Mouse (Mus musculus) kidney, embryonic 16.5 days (tissue): ENCODE data around the gene Gm20449. TPM values are rescaled to one million over a fixed set of nuclear protein-coding genes. Genes with fewer than 3 reads are reported as not detected.
"Not testable (repeated sequence)": the region's sequence is repeated elsewhere in the genome, so short reads cannot be mapped to it uniquely, and the experiment has no call there.

ENCODE experiments used
- ATAC-seq: fragments of 200-750 bp; cut with Nextera tagmentation; 2 replicates; pipeline ENCODE4 v1.8.0; 2017; ENCODE audit warnings: moderate TSS enrichment; ENCODE audit not compliant: low FRiP score, low TSS enrichment
- H3K27ac ChIP-seq: fragments of 300-500 bp; sonication (generic); 2 replicates; pipeline ENCODE4 v1.5.1; 2014; ENCODE audit warnings: low read length
- H3K27me3 ChIP-seq: fragments of 300-500 bp; sonication (generic); 2 replicates; pipeline ENCODE4 v1.6.1; 2014; ENCODE audit warnings: low read length, control low read depth, mixed read lengths; ENCODE audit not compliant: insufficient read depth
- H3K36me3 ChIP-seq: fragments of 300-500 bp; sonication (generic); 2 replicates; pipeline ENCODE4 v1.6.1; 2014; ENCODE audit warnings: low read length, control low read depth, mixed read lengths; ENCODE audit not compliant: insufficient read depth
- H3K4me1 ChIP-seq: fragments of 300-500 bp; sonication (generic); 2 replicates; pipeline ENCODE4 v1.6.1; 2014; ENCODE audit warnings: low read length, control low read depth, mixed read lengths; ENCODE audit not compliant: insufficient read depth
- H3K4me2 ChIP-seq: fragments of 300-500 bp; sonication (generic); replicated peaks from 2 replicates; pipeline ENCODE4 v1.6.1; 2014; ENCODE audit warnings: low read depth, low read length
- H3K4me3 ChIP-seq: fragments of 300-500 bp; sonication (generic); 2 replicates; pipeline ENCODE4 v1.5.1; 2014; ENCODE audit warnings: mild to moderate bottlenecking, low read length
- H3K9ac ChIP-seq: fragments of 300-500 bp; sonication (generic); replicated peaks from 2 replicates; pipeline ENCODE4 v1.6.1; 2014; ENCODE audit warnings: low read length
- H3K9me3 ChIP-seq: fragments of 300-500 bp; sonication (generic); 2 replicates; pipeline ENCODE4 v1.6.1; 2016; ENCODE audit warnings: low read length, control low read depth
- WGBS: fragments of 180-500 bp; shearing (Covaris S2); extraction: QIAGEN DNeasy Blood & Tissue Kit; methylation state at CpG from one replicate; pipeline ENCODE4 v1.1.7; 2014; 5-methylcytosine and 5-hydroxymethylcytosine counted together
- polyA plus RNA-seq: library from polyadenylated mRNA; unstranded; fragments of >200 nt; fragmentation: Nextera tagmentation; extraction: Ambion mirVana; gene quantifications from 2 replicates; pipeline ENCODE4 v1.2.1, GENCODE M21; 2015

Gene Gm20449
- 0.05 and 0.09 TPM in 2 replicates for polyA plus RNA-seq

DNA sequence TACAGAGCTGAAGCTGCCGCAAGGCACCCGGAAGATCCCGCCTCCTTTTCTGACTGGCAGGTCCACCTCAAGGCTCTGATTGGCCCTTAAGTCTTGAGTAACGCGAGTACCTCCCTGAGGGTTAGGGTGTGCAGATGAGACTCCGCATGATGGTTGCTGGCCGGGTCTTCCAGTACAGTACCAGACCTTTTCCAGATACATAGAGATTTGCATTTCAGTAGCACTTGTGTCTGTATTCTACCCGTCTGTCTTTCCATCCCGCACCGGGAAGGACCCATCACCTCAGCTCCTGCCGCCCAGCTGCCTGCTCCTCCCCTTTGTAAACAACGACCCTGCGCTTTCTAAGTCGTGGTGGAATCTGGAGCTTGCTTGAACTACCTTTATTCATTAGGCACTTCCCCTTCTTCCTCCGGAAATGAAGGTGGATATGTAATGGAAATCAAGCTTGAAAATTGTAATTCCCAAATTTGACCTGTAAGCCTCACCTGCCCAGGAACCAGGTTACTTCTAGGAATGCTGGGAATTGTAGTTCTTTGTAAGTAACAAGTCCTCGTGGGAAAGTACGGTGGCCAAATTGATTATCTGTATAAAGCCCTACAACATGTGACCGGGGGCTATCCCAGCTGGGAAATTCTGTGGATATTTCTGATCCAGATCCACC lies at the start of gene Gm20449, which contains the start of gene AW146154:
Gene Gm20449 (minus strand): TSS at position 29 of the 661 bp plus-strand sequence.
Gene AW146154 (minus strand): TSS at position 502 of the 661 bp plus-strand sequence.
- Histone ChIP-seq H3K27me3 (no peaks in the 10 kb centered on the region), H3K36me3 (peaks cover 11% of the 10 kb centered on the region), H3K4me2 (peak within 1 kb of the TSS; percentile 71), H3K27ac (peak within 1 kb of the TSS; percentile 67; the same call in 1 of the 2 replicates), H3K4me3 (peak within 1 kb of the TSS; percentile 65), H3K9me3 (peaks cover 12% of the 10 kb centered on the region), H3K4me1 (no peaks in the 10 kb centered on the region; the same call in 1 of the 2 replicates), H3K9ac (peak within 1 kb of the TSS; percentile 68)
- under 1% methylated on average over 18 of the region's 18 CpGs for WGBS
- ATAC-seq: peak; percentile 99

DNA sequence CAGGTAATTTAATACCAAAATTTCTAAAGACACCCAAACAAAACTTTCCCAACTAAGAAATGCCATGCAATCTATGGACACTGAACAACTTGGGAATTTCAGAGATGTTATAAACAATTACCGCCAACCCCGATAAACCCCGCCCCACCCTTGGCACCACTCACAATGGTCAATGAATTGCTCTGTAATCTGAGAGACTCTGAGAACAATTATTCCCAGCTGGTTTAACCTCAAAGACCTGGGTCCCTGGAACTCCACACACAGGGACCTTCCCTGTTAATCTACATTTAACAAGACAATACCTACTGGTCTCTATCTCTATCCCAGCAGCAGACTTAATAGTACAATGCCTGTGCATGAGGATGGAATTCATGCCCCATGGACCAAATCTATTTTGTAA lies 13.5 kb upstream of the Gm20449 start:
- Histone ChIP-seq H3K4me1 (no peaks in the 10 kb centered on the region), H3K4me3 (no peak overlapping the region), H3K27ac (no peak overlapping the region), H3K9ac (no peak overlapping the region), H3K4me2 (no peak overlapping the region), H3K9me3 (0 out of 2 replicates have a peak, but pooled peaks cover 3% of the 10 kb centered on the region), H3K27me3 (no peaks in the 10 kb centered on the region), H3K36me3 (no peaks in the 10 kb centered on the region)
- no peak for ATAC-seq
- WGBS: 86% methylated on average over 3 of the region's 3 CpGs

DNA sequence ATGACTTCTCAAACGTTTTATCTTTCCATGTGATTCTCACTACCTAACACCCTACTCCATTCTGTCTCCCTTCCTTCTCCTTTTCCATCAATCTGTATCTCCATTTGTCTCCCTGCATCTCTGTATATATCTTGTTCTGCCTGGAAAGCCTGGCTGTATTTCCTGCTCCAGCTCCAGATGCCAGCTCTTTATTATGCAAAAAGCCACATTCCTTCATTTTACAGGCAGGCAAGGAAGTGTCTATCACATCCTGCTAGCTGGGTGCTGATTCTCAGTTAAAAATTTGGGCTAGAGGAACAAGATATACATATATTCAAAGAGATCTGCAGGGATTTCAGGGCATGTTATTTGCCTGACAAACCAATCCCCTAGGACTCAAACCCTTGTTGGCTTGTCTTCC lies 13.0 kb upstream of the Gm20449 start:
- Histone ChIP-seq H3K27me3 (no peaks in the 10 kb centered on the region), H3K4me2 (no peak overlapping the region), H3K4me3 (no peak overlapping the region), H3K27ac (no peak overlapping the region), H3K36me3 (no peaks in the 10 kb centered on the region), H3K9me3 (0 out of 2 replicates have a peak, but pooled peaks cover 3% of the 10 kb centered on the region), H3K9ac (no peak overlapping the region), H3K4me1 (no peaks in the 10 kb centered on the region)
- no peak for ATAC-seq
- 20% methylated on average over 1 of the region's 1 CpGs for WGBS

DNA sequence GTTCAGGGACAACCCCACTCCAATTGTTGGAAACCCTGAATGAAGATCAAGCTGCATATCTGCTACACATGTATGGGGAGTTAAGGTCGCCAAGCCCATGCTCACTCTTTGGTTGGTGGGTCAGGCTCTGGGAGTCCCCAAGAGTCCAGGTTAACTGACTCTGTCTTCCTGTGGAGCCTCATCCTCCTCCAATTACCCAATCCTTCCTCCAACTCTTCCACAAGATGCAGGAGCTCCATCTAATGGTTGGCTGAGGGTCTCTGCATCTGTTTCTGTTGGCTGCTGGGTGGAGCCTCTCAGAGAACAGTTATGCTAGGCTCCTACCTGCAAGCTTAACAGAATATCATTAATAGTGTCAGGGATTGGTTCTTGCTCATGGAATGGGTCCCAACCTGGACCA lies 3.2 kb upstream of the Gm20449 start:
- H3K9ac ChIP-seq: no peak overlapping the region
- ATAC-seq: no peak
- H3K4me2 ChIP-seq: no peak overlapping the region
- WGBS: 41% methylated on average over 1 of the region's 1 CpGs
- no peak overlapping the region for H3K27ac ChIP-seq
- no peaks in the 10 kb centered on the region for H3K9me3 ChIP-seq
- H3K36me3 ChIP-seq: no peaks in the 10 kb centered on the region
- H3K27me3 ChIP-seq: no peaks in the 10 kb centered on the region
- no peak overlapping the region for H3K4me3 ChIP-seq
- H3K4me1 ChIP-seq: no peaks in the 10 kb centered on the region; the same call in 1 of the 2 replicates

DNA sequence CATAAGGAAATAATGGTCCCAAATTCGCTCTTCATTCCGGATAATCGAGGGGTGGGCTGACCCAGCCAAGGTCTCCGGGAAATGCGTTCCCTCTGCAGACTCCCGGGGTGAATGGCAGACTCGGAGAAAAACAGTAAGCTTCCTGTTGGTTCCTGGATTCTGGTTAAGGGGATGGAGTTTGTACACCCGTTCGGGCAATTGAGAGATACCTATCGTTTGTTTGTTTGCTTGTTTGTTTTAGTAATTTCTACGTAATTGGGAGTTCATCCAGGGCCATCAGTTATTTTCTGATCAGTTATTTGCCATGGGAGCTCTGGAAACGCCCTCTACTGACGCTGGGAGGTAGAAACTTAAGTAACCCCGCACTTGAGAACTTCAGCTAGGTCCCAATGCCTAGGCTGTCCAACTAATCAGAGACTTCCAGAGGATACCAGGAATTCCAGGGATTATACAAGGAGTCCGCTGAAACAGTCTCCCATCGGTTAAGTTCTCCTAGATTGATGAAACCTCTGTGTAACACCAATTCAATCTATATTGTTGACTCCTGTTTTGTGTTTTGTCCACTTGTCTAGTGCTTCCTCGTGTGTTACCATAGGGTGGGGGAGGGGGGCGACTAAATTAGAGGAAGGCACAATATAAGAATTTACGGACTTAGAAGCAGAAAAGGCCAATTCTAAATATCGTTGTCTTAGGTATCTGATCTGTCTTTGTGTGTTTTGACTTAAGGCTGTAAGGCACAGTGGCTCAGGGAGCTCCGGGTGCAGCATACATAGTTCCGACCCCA lies 1.1 kb upstream of the Gm20449 start:
- peak; percentile 21; the same call in 1 of the 2 replicates for ATAC-seq
- Histone ChIP-seq H3K4me2 (peak overlapping the region; percentile 71), H3K4me3 (peak overlapping the region; percentile 65), H3K36me3 (0 out of 2 replicates have a peak, but pooled peaks cover 3% of the 10 kb centered on the region), H3K9me3 (0 out of 2 replicates have a peak, but pooled peaks cover 5% of the 10 kb centered on the region), H3K27me3 (no peaks in the 10 kb centered on the region), H3K4me1 (no peaks in the 10 kb centered on the region; the same call in 1 of the 2 replicates), H3K27ac (no peak overlapping the region), H3K9ac (peak overlapping the region; percentile 68)
- WGBS: 19% methylated on average over 22 of the region's 22 CpGs

DNA sequence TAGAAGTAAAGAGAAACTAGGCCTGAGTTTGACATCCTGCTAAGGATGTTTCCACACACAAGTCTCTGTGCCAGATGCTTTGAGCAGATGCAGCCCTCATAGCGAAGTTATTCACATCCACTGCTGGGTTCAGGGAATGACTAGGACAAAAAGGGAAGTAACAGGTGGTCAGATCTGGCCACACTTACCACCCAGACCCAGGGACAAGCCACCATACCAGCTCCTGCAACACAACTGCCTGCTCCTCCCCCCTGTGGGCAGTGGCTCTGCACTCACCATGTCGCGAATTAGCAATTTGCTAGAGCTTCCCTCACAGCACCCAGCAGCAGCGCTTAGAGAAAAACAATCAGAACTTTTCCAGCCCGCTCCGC lies 214 bp downstream of the Gm20449 start:
- Histone ChIP-seq H3K36me3 (peaks cover 12% of the 10 kb centered on the region), H3K4me2 (peak overlapping the region; percentile 71), H3K4me3 (peak overlapping the region; percentile 65), H3K9ac (peak overlapping the region; percentile 68), H3K9me3 (peaks cover 16% of the 10 kb centered on the region), H3K27ac (peak overlapping the region; percentile 67; the same call in 1 of the 2 replicates)
- 0% methylated on average over 6 of the region's 6 CpGs for WGBS
- ATAC-seq, H3K4me1 ChIP-seq, H3K27me3 ChIP-seq: not testable (repeated sequence)

DNA sequence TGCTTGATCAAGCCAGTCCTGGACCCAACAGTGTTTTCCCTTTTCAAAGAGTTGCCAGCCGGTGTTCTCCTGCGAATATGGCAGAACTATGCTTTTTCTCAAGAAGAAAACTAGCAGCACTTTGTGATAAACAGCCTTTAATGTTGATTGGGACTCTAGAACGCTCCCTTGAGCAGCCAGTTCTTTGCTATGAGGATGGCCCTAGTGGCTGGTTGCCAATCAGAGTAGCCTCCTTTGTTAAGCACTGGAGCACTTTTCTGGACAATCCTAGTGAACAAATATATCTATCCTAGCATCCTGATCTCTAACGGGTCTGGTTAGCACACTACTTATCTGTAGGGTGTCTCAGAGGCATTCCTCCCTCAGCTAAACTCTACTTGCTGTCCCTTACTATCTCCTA lies 753 bp downstream of the Gm20449 start:
- Histone ChIP-seq H3K36me3 (peaks cover 12% of the 10 kb centered on the region), H3K9ac (0 out of 2 replicates have a peak overlapping the region, but pooled peaks have one; percentile 68), H3K4me3 (peak overlapping the region; percentile 65), H3K9me3 (peaks cover 16% of the 10 kb centered on the region), H3K4me2 (peak overlapping the region; percentile 71)
- ATAC-seq, H3K27me3 ChIP-seq, H3K27ac ChIP-seq, H3K4me1 ChIP-seq: not testable (repeated sequence)
- WGBS: 64% methylated on average over 2 of the region's 4 CpGs

DNA sequence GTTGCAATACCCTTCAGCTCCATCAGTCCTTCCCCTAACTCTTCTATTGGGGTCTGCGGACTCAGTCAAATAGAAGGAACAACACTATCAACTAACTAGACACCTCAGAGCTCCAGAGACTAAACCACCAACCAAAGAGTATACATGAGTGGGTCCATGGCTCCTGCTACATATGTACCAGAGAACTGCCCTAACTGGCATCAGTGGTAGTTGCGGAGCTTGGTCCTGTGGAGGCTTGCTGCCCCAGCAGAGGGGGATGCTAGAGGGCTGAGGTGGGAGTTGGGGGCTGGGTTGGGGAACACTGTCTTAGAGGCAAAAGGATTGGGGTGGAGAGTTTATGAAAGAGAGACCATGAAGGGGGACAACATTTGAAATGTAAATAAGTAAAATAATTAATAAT lies 1.3 kb downstream of the Gm20449 start:
- no peak overlapping the region for H3K9ac ChIP-seq
- no peak for ATAC-seq
- H3K27me3 ChIP-seq: no peaks in the 10 kb centered on the region
- H3K4me2 ChIP-seq: no peak overlapping the region
- no peaks in the 10 kb centered on the region; the same call in 1 of the 2 replicates for H3K4me1 ChIP-seq
- H3K27ac ChIP-seq: no peak overlapping the region
- peaks cover 18% of the 10 kb centered on the region for H3K9me3 ChIP-seq
- WGBS: 95% methylated on average over 2 of the region's 2 CpGs
- H3K4me3 ChIP-seq: no peak overlapping the region
- H3K36me3 ChIP-seq: peaks cover 12% of the 10 kb centered on the region

DNA sequence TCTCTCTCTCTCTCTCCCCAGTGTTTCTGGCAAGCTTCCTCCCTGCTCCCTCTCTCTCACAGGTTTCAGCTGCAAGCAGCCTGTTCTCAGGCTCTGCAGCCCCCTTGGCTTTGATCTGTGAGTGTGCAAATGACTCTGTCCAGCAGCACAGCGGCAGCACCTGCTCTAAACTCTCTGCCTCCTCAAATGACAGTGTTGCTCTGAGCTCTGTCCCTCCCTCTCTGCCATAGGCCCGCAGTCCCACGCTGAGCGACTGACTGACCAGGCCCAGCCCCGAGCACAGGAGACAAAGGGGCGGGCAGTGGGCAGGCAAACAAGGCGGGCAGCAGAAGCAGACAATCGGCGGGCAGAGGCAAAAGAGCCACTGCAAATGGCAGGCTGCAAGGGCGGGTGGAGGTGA lies 47.4 kb downstream of the Gm20449 start:
- 4% methylated on average over 10 of the region's 10 CpGs for WGBS
- peak; percentile 95 for ATAC-seq
- no peaks in the 10 kb centered on the region for H3K36me3 ChIP-seq

More for the DNA sequence above, 47.4 kb downstream of the Gm20449 start:
- Histone ChIP-seq H3K9me3 (no peaks in the 10 kb centered on the region; the same call in 1 of the 2 replicates), H3K27me3 (no peaks in the 10 kb centered on the region), H3K4me2 (peak overlapping the region; percentile 23; the same call in 1 of the 2 replicates), H3K27ac (no peak overlapping the region), H3K4me1 (no peaks in the 10 kb centered on the region), H3K9ac (no peak overlapping the region), H3K4me3 (0 out of 2 replicates have a peak overlapping the region, but pooled peaks have one; percentile 6)
